Mouse (Mus musculus) liver, embryonic 14.5 days (tissue): ENCODE measurements at regions not wholly inside any gene's neighbourhood (a gene's known extent, or its start where the extent isn't known, plus 50 kb on each side); places are given as distances from the start of the nearest gene placed in this dataset.
A peak's percentile ranks its signal among the peaks of the same experiment; 100 is the strongest.

Experiments
- ATAC-seq: fragments of 200-750 bp; cut with Nextera tagmentation; 2 replicates; pipeline ENCODE4 v1.8.0; 2017; ENCODE audit warnings: moderate number of reproducible peaks, mild to moderate bottlenecking, moderate library complexity; ENCODE audit not compliant: insufficient read depth
- DNase-seq, 3 experiments: peaks; one replicate each; pipeline ENCODE4 v3.0.0-alpha.2; 2012 to 2013; ENCODE audit warnings: low read depth in 3 of 3, low spot score in 3 of 3
- H3K27ac ChIP-seq: fragments of 300-500 bp; sonication (generic); 2 replicates; pipeline ENCODE4 v1.5.1; 2014; ENCODE audit warnings: moderate library complexity, mild to moderate bottlenecking, control low read depth, inconsistent platforms
- H3K27me3 ChIP-seq: fragments of 300-500 bp; sonication (generic); 2 replicates; pipeline ENCODE4 v1.6.1; 2014; ENCODE audit warnings: mild to moderate bottlenecking, low read length, moderate library complexity; ENCODE audit not compliant: control insufficient read depth, insufficient read depth
- H3K36me3 ChIP-seq: fragments of 300-500 bp; sonication (generic); replicated peaks from 2 replicates; pipeline ENCODE4 v1.6.1; 2014; ENCODE audit warnings: low read depth; ENCODE audit not compliant: control insufficient read depth, insufficient read depth
- H3K4me1 ChIP-seq, 2 experiments: fragments of 200-500 bp in 1 of 2; fragments of 300-500 bp in 1 of 2; sonication (generic) in 1 of 2; replicated peaks; 2 replicates each; pipeline ENCODE4 v1.6.1; 2012 to 2014; ENCODE audit warnings: antibody characterized with exemption in 1 of 2, inconsistent platforms in 1 of 2, low read length in 1 of 2; ENCODE audit not compliant: control insufficient read depth in 2 of 2, insufficient read depth in 2 of 2
- H3K4me2 ChIP-seq: fragments of 300-500 bp; sonication (generic); 2 replicates; pipeline ENCODE4 v1.6.1; 2014; ENCODE audit warnings: low read depth, mild to moderate bottlenecking, control low read depth, moderate library complexity
- H3K4me3 ChIP-seq, 2 experiments: fragments of 200-500 bp in 1 of 2; fragments of 300-500 bp in 1 of 2; sonication (generic) in 1 of 2; 2 replicates each; pipeline ENCODE4 v1.5.1; 2012 to 2014; ENCODE audit warnings: low read depth in 2 of 2, low read length in 2 of 2, mild to moderate bottlenecking in 2 of 2, control low read depth in 1 of 2, inconsistent platforms in 1 of 2, moderate library complexity in 1 of 2; ENCODE audit not compliant: insufficient read depth in 1 of 2
- H3K9ac ChIP-seq: fragments of 300-500 bp; sonication (generic); replicated peaks from 2 replicates; pipeline ENCODE4 v1.6.1; 2014; ENCODE audit warnings: mild to moderate bottlenecking, control low read depth, moderate library complexity
- H3K9me3 ChIP-seq: fragments of 300-500 bp; sonication (generic); 2 replicates; pipeline ENCODE4 v1.6.1; 2016; ENCODE audit warnings: low read length, mixed read lengths; ENCODE audit not compliant: control insufficient read depth
- CTCF ChIP-seq: IDR thresholded peaks from 2 replicates; pipeline ENCODE4 v1.5.1; 2016; ENCODE audit warnings: antibody characterized with exemption, low read depth, control low read depth
- EP300 ChIP-seq: IDR thresholded peaks from 2 replicates; pipeline ENCODE4 v1.6.1; 2016; ENCODE audit warnings: antibody characterized with exemption, low read depth
- WGBS: fragments of 180-500 bp; shearing (Covaris S2); extraction: QIAGEN DNeasy Blood & Tissue Kit; methylation state at CpG from one replicate; pipeline ENCODE4 v1.1.7; 2014; ENCODE audit not compliant: insufficient replicate concordance; 5-methylcytosine and 5-hydroxymethylcytosine counted together

DNA sequence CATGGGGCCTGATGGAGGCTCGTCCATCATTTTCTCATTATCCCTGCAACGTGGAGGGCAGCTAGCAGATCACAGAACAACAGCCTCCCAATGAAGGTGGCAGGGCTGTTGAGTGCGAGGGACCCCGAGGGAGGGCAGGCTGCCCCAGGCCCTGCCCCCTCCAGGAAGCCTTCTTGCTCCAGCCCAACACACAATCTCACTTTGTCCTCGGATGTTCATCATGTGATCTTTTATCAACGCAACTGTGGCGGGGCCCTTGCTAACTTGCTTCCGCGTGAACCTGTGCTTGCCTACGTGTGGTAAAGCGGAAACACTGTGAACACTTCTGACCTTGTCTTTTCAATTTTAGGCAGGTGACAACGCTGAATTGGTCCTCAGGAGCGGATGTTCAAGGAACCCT, 147.6 kb upstream of the Rtl1 start:
- H3K4me3 ChIP-seq = no peak overlapping the region
- no peaks in the 10 kb centered on the region for H3K9me3 ChIP-seq
- DNase-seq (no peak), ATAC-seq (no peak)
- 60% methylated on average over 13 of the region's 13 CpGs for WGBS
- H3K4me1 ChIP-seq = no peaks in the 10 kb centered on the region; a peak in 2 of 4 replicates
- TF ChIP-seq CTCF (no peak), EP300 (no peak)
- no peak overlapping the region for H3K4me2 ChIP-seq
- no peak overlapping the region for H3K27ac ChIP-seq
- no peaks in the 10 kb centered on the region for H3K27me3 ChIP-seq
- no peak overlapping the region for H3K9ac ChIP-seq
- H3K36me3 ChIP-seq = no peaks in the 10 kb centered on the region

DNA sequence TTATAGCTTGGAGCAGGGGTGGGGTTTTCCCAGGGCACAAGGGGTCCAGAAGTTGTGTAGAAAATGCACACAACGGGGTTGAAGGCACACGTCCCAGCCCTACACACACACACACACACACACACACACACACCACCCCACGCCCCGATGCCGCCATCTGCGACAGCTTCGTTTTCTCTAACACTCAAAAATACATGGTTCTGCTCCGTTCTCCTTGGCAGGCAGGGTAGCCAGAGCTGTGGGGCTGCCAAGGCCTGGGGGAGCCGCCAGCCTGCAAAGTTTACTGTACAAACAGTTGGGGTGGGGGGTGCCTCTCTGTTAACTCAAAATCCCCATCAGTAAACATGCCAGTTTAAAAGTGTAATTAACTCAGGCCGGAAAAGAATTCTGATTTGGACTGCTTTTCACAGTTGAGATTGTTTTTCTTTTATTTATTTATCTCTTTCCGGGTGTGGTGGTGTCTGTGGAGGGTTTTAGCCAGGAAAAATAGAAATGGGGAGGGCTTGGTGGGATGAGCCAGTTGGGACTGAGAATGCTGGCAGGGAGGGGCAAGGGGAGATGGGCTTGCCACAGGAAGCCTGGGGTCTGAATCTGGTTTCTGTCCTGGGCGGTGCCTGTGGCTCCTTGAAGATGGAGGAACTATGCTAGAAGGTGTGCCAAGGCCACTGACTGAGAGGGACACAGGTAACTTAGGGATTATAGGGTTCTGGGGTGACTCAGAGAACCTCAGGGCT, 148.4 kb upstream of the Rtl1 start:
- H3K9me3 ChIP-seq = no peaks in the 10 kb centered on the region
- 61% methylated on average over 12 of the region's 12 CpGs for WGBS
- no peak for DNase-seq
- no peaks in the 10 kb centered on the region for H3K36me3 ChIP-seq
- no peak overlapping the region for H3K4me2 ChIP-seq
- no peaks in the 10 kb centered on the region; a peak in 2 of 4 replicates for H3K4me1 ChIP-seq
- TF ChIP-seq CTCF = no peak
- TF ChIP-seq EP300 = no peak
- H3K27ac ChIP-seq = no peak overlapping the region
- H3K9ac ChIP-seq = no peak overlapping the region
- H3K4me3 ChIP-seq = no peak overlapping the region
- H3K27me3 ChIP-seq = no peaks in the 10 kb centered on the region
- no peak for ATAC-seq

DNA sequence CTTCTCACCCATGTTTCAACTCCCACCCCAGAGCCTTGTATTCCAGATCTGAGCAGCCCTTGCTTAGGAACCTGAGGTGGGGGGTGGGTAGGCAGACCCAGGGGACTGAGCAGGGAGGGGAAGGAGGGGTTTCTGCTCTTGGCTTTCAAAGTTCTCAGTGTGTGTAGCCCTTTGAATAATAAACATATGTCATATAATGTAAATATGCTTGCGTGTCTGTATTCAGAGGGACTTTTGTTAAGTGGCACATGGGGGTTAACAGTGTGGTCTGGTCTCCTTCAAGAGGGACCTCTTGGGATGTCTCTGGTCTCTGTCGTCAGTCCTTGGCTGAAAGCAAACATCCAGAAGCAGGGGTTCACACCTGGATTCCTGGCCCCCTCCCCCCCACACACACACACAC, 149.1 kb upstream of the Rtl1 start:
- H3K36me3 ChIP-seq = no peaks in the 10 kb centered on the region
- WGBS = 48% methylated on average over 2 of the region's 2 CpGs
- no peak overlapping the region for H3K4me2 ChIP-seq
- H3K4me1 ChIP-seq = no peaks in the 10 kb centered on the region; a peak in 2 of 4 replicates
- DNase-seq = no peak
- H3K9me3 ChIP-seq = no peaks in the 10 kb centered on the region
- peak; percentile 22 for ATAC-seq
- TF ChIP-seq CTCF (no peak), EP300 (no peak)
- no peak overlapping the region for H3K27ac ChIP-seq
- H3K9ac ChIP-seq = no peak overlapping the region
- H3K27me3 ChIP-seq = no peaks in the 10 kb centered on the region
- no peak overlapping the region for H3K4me3 ChIP-seq

DNA sequence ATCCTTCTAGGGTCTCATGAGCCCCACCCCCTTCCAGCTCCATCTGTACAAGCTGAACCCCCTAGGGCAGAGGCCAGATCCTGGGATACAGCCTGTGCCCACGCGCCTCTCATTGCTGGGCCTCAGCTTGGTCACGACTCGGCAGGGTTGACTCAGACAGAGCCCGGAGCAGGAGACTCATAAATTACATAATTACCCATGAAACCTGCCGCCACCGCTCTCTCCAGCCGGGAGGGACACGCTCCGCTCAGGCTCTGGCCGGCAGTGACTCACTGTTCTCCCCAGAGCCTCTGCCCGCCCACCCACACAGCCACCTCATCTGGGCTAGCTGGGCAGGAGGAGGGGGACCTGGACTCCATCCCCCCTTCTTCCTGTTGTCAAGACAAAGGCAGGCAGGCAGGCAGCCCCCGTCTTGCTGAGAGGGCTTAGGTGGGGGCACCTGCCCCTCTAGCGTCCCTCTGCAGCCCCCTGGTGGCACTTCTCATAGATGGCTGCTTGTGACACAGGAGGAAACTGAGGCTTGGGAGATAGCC, 149.6 kb upstream of the Rtl1 start:
- H3K4me2 ChIP-seq = no peak overlapping the region
- H3K9me3 ChIP-seq = no peaks in the 10 kb centered on the region
- H3K36me3 ChIP-seq = no peaks in the 10 kb centered on the region
- ATAC-seq (peak; percentile 39), DNase-seq (peak in 1 of 3 experiments; percentile 9)
- no peaks in the 10 kb centered on the region; a peak in 2 of 4 replicates for H3K4me1 ChIP-seq
- H3K4me3 ChIP-seq = no peak overlapping the region
- WGBS = 10% methylated on average over 14 of the region's 14 CpGs
- no peak overlapping the region for H3K27ac ChIP-seq
- no peak for TF ChIP-seq EP300
- TF ChIP-seq CTCF = peak; percentile 51
- no peaks in the 10 kb centered on the region for H3K27me3 ChIP-seq
- no peak overlapping the region for H3K9ac ChIP-seq

DNA sequence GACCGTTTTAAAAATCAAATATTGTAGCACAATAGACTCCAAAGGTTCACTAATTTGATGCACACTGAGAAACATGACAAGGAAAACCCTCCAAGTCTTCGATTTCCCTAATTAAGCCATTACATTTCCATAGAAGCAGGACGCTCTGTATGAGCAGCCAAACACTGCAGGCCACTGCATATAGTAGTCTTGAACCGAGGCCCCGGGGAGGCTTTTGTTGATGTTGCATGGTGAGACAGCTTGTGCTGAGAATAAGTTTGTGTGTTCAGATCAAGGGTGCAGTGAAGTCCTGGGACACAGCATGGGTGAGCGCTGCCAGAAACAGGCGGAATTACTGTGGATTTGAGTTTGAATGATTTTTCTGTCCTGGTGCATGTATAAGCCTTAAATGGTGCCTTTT, 154.9 kb upstream of the Rtl1 start:
- H3K4me2 ChIP-seq = no peak overlapping the region
- WGBS = 67% methylated on average over 7 of the region's 7 CpGs
- H3K36me3 ChIP-seq = no peaks in the 10 kb centered on the region
- no peaks in the 10 kb centered on the region for H3K9me3 ChIP-seq
- no peak overlapping the region for H3K27ac ChIP-seq
- no peaks in the 10 kb centered on the region for H3K4me1 ChIP-seq
- DNase-seq = no peak
- H3K4me3 ChIP-seq = no peak overlapping the region
- ATAC-seq = no peak
- TF ChIP-seq CTCF (no peak), EP300 (no peak)
- no peaks in the 10 kb centered on the region for H3K27me3 ChIP-seq
- no peak overlapping the region for H3K9ac ChIP-seq
